Mouse (Mus musculus) layer of hippocampus, postnatal 14 days (tissue): Measurements from ENCODE around the gene Slit3. TPM values are rescaled to one million over a fixed set of nuclear protein-coding genes. Genes with fewer than 3 reads are reported as not detected.
A peak's percentile ranks its signal among the peaks of the same experiment; 100 is the strongest.

Experiments used
- DNase-seq, 2 experiments: peaks; one replicate each; pipeline ENCODE4 v3.0.0; 2021 to 2022; ENCODE audit warnings: low spot score in 2 of 2, mixed read lengths in 1 of 2
- total RNA-seq, 2 experiments: library from RNA; stranded (reverse); gene quantifications; 2 replicates each; pipeline ENCODE4 v1.2.3; 2021

Slit3 gene
- total RNA-seq, 2 experiments from 2014 or later = 109 to 110 TPM

- DNase-seq = no peak
Observed at GRCm38 (mm10) chr11:35389341-35389740, 268.3 kb downstream of the Slit3 start.

GRCm38 (mm10) chr11:35389780-35390435 is 268.9 kb downstream of the Slit3 start:
- DNase-seq = no peak

GRCm38 (mm10) chr11:35393815-35394214 is 272.8 kb downstream of the Slit3 start:
- DNase-seq = no peak

- no peak for DNase-seq
Observed at GRCm38 (mm10) chr11:35395376-35395775, 274.4 kb downstream of the Slit3 start.

- no peak for DNase-seq
Observed at GRCm38 (mm10) chr11:35398353-35398752, 277.3 kb downstream of the Slit3 start.

- no peak for DNase-seq
Observed at GRCm38 (mm10) chr11:35403516-35403915, 282.5 kb downstream of the Slit3 start.

- DNase-seq = no peak
Observed at GRCm38 (mm10) chr11:35406045-35406444, 285.0 kb downstream of the Slit3 start.

GRCm38 (mm10) chr11:35406522-35406921 is 285.5 kb downstream of the Slit3 start:
- no peak for DNase-seq

GRCm38 (mm10) chr11:35407341-35408154 is 286.5 kb downstream of the Slit3 start:
- peak; percentile 70 to 90 for DNase-seq

GRCm38 (mm10) chr11:35410431-35410830 is 289.4 kb downstream of the Slit3 start:
- no peak for DNase-seq

GRCm38 (mm10) chr11:35415768-35416401 is 294.9 kb downstream of the Slit3 start:
- DNase-seq = no peak

GRCm38 (mm10) chr11:35416402-35417093 is 295.5 kb downstream of the Slit3 start:
- no peak for DNase-seq

- no peak for DNase-seq
Observed at GRCm38 (mm10) chr11:35417911-35418552, 297.0 kb downstream of the Slit3 start.

GRCm38 (mm10) chr11:35419013-35419412 is 298.0 kb downstream of the Slit3 start:
- no peak for DNase-seq

- no peak for DNase-seq
Observed at GRCm38 (mm10) chr11:35421728-35422127, 300.7 kb downstream of the Slit3 start.

- no peak for DNase-seq
Observed at GRCm38 (mm10) chr11:35428036-35428435, 307.0 kb downstream of the Slit3 start.

- no peak for DNase-seq
Observed at GRCm38 (mm10) chr11:35431130-35431529, 310.1 kb downstream of the Slit3 start.

- DNase-seq = no peak
Observed at GRCm38 (mm10) chr11:35437510-35437909, 316.5 kb downstream of the Slit3 start.

GRCm38 (mm10) chr11:35440186-35440585 is 319.2 kb downstream of the Slit3 start:
- peak; percentile 23 to 53 for DNase-seq

GRCm38 (mm10) chr11:35444489-35445100 is 323.6 kb downstream of the Slit3 start:
- no peak for DNase-seq
